Mouse (Mus musculus): Measurements from ENCODE around the gene Cacna2d3.

DNA sequence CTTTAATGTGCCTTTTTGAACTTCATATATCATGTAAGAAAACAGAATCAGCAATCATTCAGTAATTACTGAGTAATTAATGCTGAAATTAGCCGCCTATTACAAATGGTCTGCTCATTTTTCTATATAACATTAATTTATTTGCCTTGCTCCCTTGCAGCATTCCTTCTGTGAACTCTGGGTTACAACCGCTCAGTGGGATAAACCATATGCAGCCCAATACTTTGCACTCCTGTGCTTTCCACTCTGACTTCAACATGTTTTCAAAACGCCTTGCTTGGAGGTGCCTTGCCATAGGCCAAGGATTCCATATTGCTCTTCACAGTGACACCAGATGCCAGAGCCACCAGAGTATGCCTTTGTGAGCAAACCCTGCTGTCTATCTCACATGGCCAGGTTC, 546.9 kb downstream of the Cacna2d3 start:
- no peak for TF ChIP-seq EP300 (IDR thresholded peaks at IDR 0.05; ENCODE audit: low read depth in 1 of 2, low read length in 2 of 2)
- TF ChIP-seq CTCF (IDR thresholded peaks at IDR 0.05 in 2 of 3, conservative IDR thresholded peaks at IDR 0.05 in 1 of 3; ENCODE audit: control insufficient read depth in 1 of 3, insufficient read depth in 1 of 3, low read depth in 2 of 3, low read length in 3 of 3, poor library complexity in 1 of 3, severe bottlenecking in 1 of 3) = no peak
- TF ChIP-seq HCFC1 (IDR thresholded peaks at IDR 0.05; ENCODE audit: low read depth, low read length) = no peak
- no peak for TF ChIP-seq E2F4 (IDR thresholded peaks at IDR 0.05; ENCODE audit: borderline replicate concordance, low read depth, low read length)
- no peak for TF ChIP-seq TAL1 (IDR thresholded peaks at IDR 0.05; ENCODE audit: low read length)
- TF ChIP-seq ZMIZ1 (IDR thresholded peaks at IDR 0.05; ENCODE audit: low read depth, low read length) = no peak
- no peak for TF ChIP-seq CHD2 (IDR thresholded peaks at IDR 0.05; ENCODE audit: low read length)
- no peak for TF ChIP-seq TCF12 (IDR thresholded peaks at IDR 0.05; ENCODE audit: low read depth, low read length)
- TF ChIP-seq MXI1 (IDR thresholded peaks at IDR 0.05; ENCODE audit: low read depth, low read length) = no peak

Data from MEL (cell line).